Mouse (Mus musculus) macrophage (primary cell): ENCODE results near the gene Il27. TPM values are rescaled to one million over a fixed set of nuclear protein-coding genes. Genes with fewer than 3 reads are reported as not detected.

Source experiments
- H3K27ac ChIP-seq: fragments of 350-480 bp; formaldehyde crosslinking; 2 replicates; pipeline ENCODE4 v1.9.0; 2021
- H3K36me3 ChIP-seq: fragments of 350-480 bp; formaldehyde crosslinking; 2 replicates; pipeline ENCODE4 v1.9.0; 2021; ENCODE audit errors: inconsistent target
- H3K4me3 ChIP-seq: fragments of 350-480 bp; formaldehyde crosslinking; 2 replicates; pipeline ENCODE4 v1.9.0; 2021; ENCODE audit errors: inconsistent target
- H3K79me2 ChIP-seq: fragments of 350-480 bp; formaldehyde crosslinking; 2 replicates; pipeline ENCODE4 v1.9.0; 2021; ENCODE audit errors: inconsistent target
- WGBS: methylation state at CpG from one replicate; pipeline ENCODE4 v1.1.7; 2026; ENCODE audit warnings: inconsistent platforms; ENCODE audit not compliant: missing documents; 5-methylcytosine and 5-hydroxymethylcytosine counted together
- polyA plus RNA-seq: library from polyadenylated mRNA; stranded (reverse); fragments of 250-400 nt; gene quantifications from 3 replicates; pipeline ENCODE4 v1.2.4, GENCODE M21; 2018; ENCODE audit warnings: inconsistent platforms

The Il27 gene
- polyA plus RNA-seq, 1 experiment from 2014 or later: 1.2 TPM

- WGBS: no CpG with 5 or more reads among the region's 1 CpGs
- no peak overlapping the region for H3K4me3 ChIP-seq
- H3K27ac ChIP-seq: no peak overlapping the region
- H3K36me3 ChIP-seq: no peaks in the 10 kb centered on the region
- peaks cover 25% of the 10 kb centered on the region for H3K79me2 ChIP-seq
Measured at GRCm38 (mm10) chr7:126623381-126623780, 28.6 kb upstream of the Il27 start.

- Histone ChIP-seq H3K27ac (no peak overlapping the region), H3K4me3 (no peak overlapping the region), H3K79me2 (peaks cover 25% of the 10 kb centered on the region), H3K36me3 (no peaks in the 10 kb centered on the region)
- 57% methylated on average over 9 of the region's 9 CpGs for WGBS
Measured at GRCm38 (mm10) chr7:126621452-126622359, 27.0 kb upstream of the Il27 start.

GRCm38 (mm10) chr7:126619559-126620275 is 25.0 kb upstream of the Il27 start:
- H3K36me3 ChIP-seq: no peaks in the 10 kb centered on the region
- peaks cover 18% of the 10 kb centered on the region for H3K79me2 ChIP-seq
- no peak overlapping the region for H3K27ac ChIP-seq
- H3K4me3 ChIP-seq: no peak overlapping the region
- 90% methylated on average over 10 of the region's 10 CpGs for WGBS

GRCm38 (mm10) chr7:126616707-126617106 is 22.0 kb upstream of the Il27 start:
- no peaks in the 10 kb centered on the region for H3K79me2 ChIP-seq
- H3K4me3 ChIP-seq: no peak overlapping the region
- no peak overlapping the region for H3K27ac ChIP-seq
- no peaks in the 10 kb centered on the region for H3K36me3 ChIP-seq
- 76% methylated on average over 3 of the region's 3 CpGs for WGBS

- 100% methylated on average over 3 of the region's 3 CpGs for WGBS
Measured at GRCm38 (mm10) chr7:126612736-126613135, 18.0 kb upstream of the Il27 start.

GRCm38 (mm10) chr7:126607796-126608195 is 13.1 kb upstream of the Il27 start:
- no peaks in the 10 kb centered on the region for H3K36me3 ChIP-seq
- H3K79me2 ChIP-seq: no peaks in the 10 kb centered on the region
- peak overlapping the region; percentile 69 for H3K27ac ChIP-seq
- WGBS: 82% methylated on average over 5 of the region's 5 CpGs
- no peak overlapping the region for H3K4me3 ChIP-seq

More at GRCm38 (mm10) chr7:126612736-126613135, 18.0 kb upstream of the Il27 start:
- Histone ChIP-seq H3K79me2 (no peaks in the 10 kb centered on the region), H3K36me3 (no peaks in the 10 kb centered on the region), H3K4me3 (no peak overlapping the region), H3K27ac (no peak overlapping the region)

GRCm38 (mm10) chr7:126607064-126607463 is 12.3 kb upstream of the Il27 start:
- H3K27ac ChIP-seq: peak overlapping the region; percentile 69
- H3K36me3 ChIP-seq: no peaks in the 10 kb centered on the region
- 60% methylated on average over 3 of the region's 3 CpGs for WGBS
- H3K4me3 ChIP-seq: no peak overlapping the region
- no peaks in the 10 kb centered on the region for H3K79me2 ChIP-seq

- 9% methylated on average over 5 of the region's 5 CpGs for WGBS
- Histone ChIP-seq H3K79me2 (no peaks in the 10 kb centered on the region), H3K27ac (peak overlapping the region; percentile 69), H3K36me3 (no peaks in the 10 kb centered on the region), H3K4me3 (no peak overlapping the region)
Measured at GRCm38 (mm10) chr7:126606611-126607010, 11.9 kb upstream of the Il27 start.

- no peak overlapping the region for H3K27ac ChIP-seq
- 48% methylated on average over 3 of the region's 3 CpGs for WGBS
- no peaks in the 10 kb centered on the region for H3K79me2 ChIP-seq
- no peak overlapping the region for H3K4me3 ChIP-seq
- no peaks in the 10 kb centered on the region for H3K36me3 ChIP-seq
Measured at GRCm38 (mm10) chr7:126602650-126603049, 7.9 kb upstream of the Il27 start.

- H3K4me3 ChIP-seq: no peak overlapping the region
- no peaks in the 10 kb centered on the region for H3K79me2 ChIP-seq
- H3K27ac ChIP-seq: no peak overlapping the region
- H3K36me3 ChIP-seq: no peaks in the 10 kb centered on the region
- 25% methylated on average over 3 of the region's 5 CpGs for WGBS
Measured at GRCm38 (mm10) chr7:126601896-126602295, 7.2 kb upstream of the Il27 start.

- Histone ChIP-seq H3K79me2 (peaks cover 6% of the 10 kb centered on the region; the same call in 1 of the 2 replicates), H3K4me3 (no peak overlapping the region), H3K27ac (peak overlapping the region; percentile 34), H3K36me3 (no peaks in the 10 kb centered on the region)
- 41% methylated on average over 6 of the region's 6 CpGs for WGBS
Measured at GRCm38 (mm10) chr7:126598919-126599318, 4.2 kb upstream of the Il27 start.

- peaks cover 6% of the 10 kb centered on the region; the same call in 1 of the 2 replicates for H3K79me2 ChIP-seq
- H3K27ac ChIP-seq: no peak overlapping the region
- no peaks in the 10 kb centered on the region for H3K36me3 ChIP-seq
- WGBS: 25% methylated on average over 6 of the region's 6 CpGs
- H3K4me3 ChIP-seq: no peak overlapping the region
Measured at GRCm38 (mm10) chr7:126596414-126596813, 1.7 kb upstream of the Il27 start.

GRCm38 (mm10) chr7:126595890-126596289 is 1.1 kb upstream of the Il27 start:
- Histone ChIP-seq H3K36me3 (no peaks in the 10 kb centered on the region; the same call in 1 of the 2 replicates), H3K79me2 (peaks cover 6% of the 10 kb centered on the region; the same call in 1 of the 2 replicates), H3K27ac (no peak overlapping the region), H3K4me3 (no peak overlapping the region)
- 81% methylated on average over 5 of the region's 5 CpGs for WGBS

- Histone ChIP-seq H3K79me2 (peaks cover 49% of the 10 kb centered on the region), H3K4me3 (no peak overlapping the region), H3K36me3 (peaks cover 32% of the 10 kb centered on the region), H3K27ac (no peak overlapping the region)
- WGBS: 90% methylated on average over 12 of the region's 16 CpGs
Measured at GRCm38 (mm10) chr7:126587779-126588178, 7.0 kb downstream of the Il27 start.

GRCm38 (mm10) chr7:126586839-126587238 is 7.9 kb downstream of the Il27 start:
- no peak overlapping the region for H3K4me3 ChIP-seq
- peaks cover 58% of the 10 kb centered on the region for H3K79me2 ChIP-seq
- 61% methylated on average over 7 of the region's 8 CpGs for WGBS
- no peak overlapping the region for H3K27ac ChIP-seq
- peaks cover 32% of the 10 kb centered on the region for H3K36me3 ChIP-seq
